Mouse (Mus musculus): ENCODE data around the gene Asgr2. TPM values are rescaled to one million over a fixed set of nuclear protein-coding genes. Genes with fewer than 3 reads are reported as not detected.
"Not testable (repeated sequence)": the region's sequence is repeated elsewhere in the genome, so short reads cannot be mapped to it uniquely, and the experiment has no call there.

Gene Asgr2
- polyA plus RNA-seq, 1 experiment from 2014 or later: 0.22 TPM

- 26% methylated on average over 6 of the region's 6 CpGs for WGBS
- H3K4me3 ChIP-seq (ENCODE audit: low read length): no peak overlapping the region
These were observed 32.5 kb upstream of the Asgr2 start for GRCm38 (mm10) chr11:70059930-70060329.

GRCm38 (mm10) chr11:70063053-70063452 is 29.4 kb upstream of the Asgr2 start:
- no peaks in the 10 kb centered on the region; the same call in 1 of the 2 replicates for H3K9me3 ChIP-seq (replicated peaks; ENCODE audit: control insufficient read depth, low read length)
- H3K27me3 ChIP-seq (ENCODE audit: control insufficient read depth, insufficient read depth, low read length): no peaks in the 10 kb centered on the region
- 72% methylated on average over 3 of the region's 3 CpGs for WGBS
- H3K4me3 ChIP-seq (ENCODE audit: low read length): no peak overlapping the region
- no peaks in the 10 kb centered on the region for H3K4me1 ChIP-seq (ENCODE audit: control insufficient read depth, insufficient read depth, low read length)
- no peaks in the 10 kb centered on the region for H3K36me3 ChIP-seq (ENCODE audit: control insufficient read depth, insufficient read depth)
- H3K27ac ChIP-seq (ENCODE audit: low read length): no peak overlapping the region
- no peak overlapping the region for H3K4me2 ChIP-seq (ENCODE audit: low read depth, low read length)
- no peak for ATAC-seq (replicated peaks; ENCODE audit: extremely low read depth, insufficient read depth, low FRiP score)
- H3K9ac ChIP-seq (ENCODE audit: low read length): no peak overlapping the region

More at GRCm38 (mm10) chr11:70059930-70060329, 32.5 kb upstream of the Asgr2 start:
- Histone ChIP-seq H3K9me3 (replicated peaks; ENCODE audit: control insufficient read depth, low read length) (no peaks in the 10 kb centered on the region; the same call in 1 of the 2 replicates), H3K27ac (ENCODE audit: low read length) (no peak overlapping the region), H3K27me3 (ENCODE audit: control insufficient read depth, insufficient read depth, low read length) (peaks cover 2% of the 10 kb centered on the region; the same call in 1 of the 2 replicates), H3K36me3 (ENCODE audit: control insufficient read depth, insufficient read depth) (no peaks in the 10 kb centered on the region), H3K9ac (ENCODE audit: low read length) (no peak overlapping the region), H3K4me1 (ENCODE audit: control insufficient read depth, insufficient read depth, low read length) (no peaks in the 10 kb centered on the region), H3K4me2 (ENCODE audit: low read depth, low read length) (no peak overlapping the region)
- ATAC-seq (replicated peaks; ENCODE audit: extremely low read depth, insufficient read depth, low FRiP score): no peak

GRCm38 (mm10) chr11:70066701-70067100 is 25.7 kb upstream of the Asgr2 start:
- Histone ChIP-seq H3K27ac (ENCODE audit: low read length) (no peak overlapping the region), H3K4me1 (ENCODE audit: control insufficient read depth, insufficient read depth, low read length) (no peaks in the 10 kb centered on the region), H3K9ac (ENCODE audit: low read length) (no peak overlapping the region), H3K36me3 (ENCODE audit: control insufficient read depth, insufficient read depth) (no peaks in the 10 kb centered on the region), H3K27me3 (ENCODE audit: control insufficient read depth, insufficient read depth, low read length) (no peaks in the 10 kb centered on the region), H3K9me3 (replicated peaks; ENCODE audit: control insufficient read depth, low read length) (no peaks in the 10 kb centered on the region; the same call in 1 of the 2 replicates), H3K4me2 (ENCODE audit: low read depth, low read length) (no peak overlapping the region), H3K4me3 (ENCODE audit: low read length) (no peak overlapping the region)
- WGBS: 40% methylated on average over 4 of the region's 4 CpGs
- ATAC-seq (replicated peaks; ENCODE audit: extremely low read depth, insufficient read depth, low FRiP score): no peak

GRCm38 (mm10) chr11:70068245-70068644 is 24.2 kb upstream of the Asgr2 start:
- no peaks in the 10 kb centered on the region for H3K4me1 ChIP-seq (ENCODE audit: control insufficient read depth, insufficient read depth, low read length)

GRCm38 (mm10) chr11:70070057-70070456 is 22.4 kb upstream of the Asgr2 start:
- no peaks in the 10 kb centered on the region for H3K36me3 ChIP-seq (ENCODE audit: control insufficient read depth, insufficient read depth)
- no peaks in the 10 kb centered on the region for H3K27me3 ChIP-seq (ENCODE audit: control insufficient read depth, insufficient read depth, low read length)
- 66% methylated on average over 6 of the region's 6 CpGs for WGBS
- H3K4me2 ChIP-seq (ENCODE audit: low read depth, low read length): no peak overlapping the region
- no peaks in the 10 kb centered on the region for H3K4me1 ChIP-seq (ENCODE audit: control insufficient read depth, insufficient read depth, low read length)
- H3K9ac ChIP-seq (ENCODE audit: low read length): no peak overlapping the region
- no peak for ATAC-seq (replicated peaks; ENCODE audit: extremely low read depth, insufficient read depth, low FRiP score)
- H3K9me3 ChIP-seq (replicated peaks; ENCODE audit: control insufficient read depth, low read length): no peaks in the 10 kb centered on the region
- no peak overlapping the region for H3K27ac ChIP-seq (ENCODE audit: low read length)
- no peak overlapping the region for H3K4me3 ChIP-seq (ENCODE audit: low read length)

More at GRCm38 (mm10) chr11:70068245-70068644, 24.2 kb upstream of the Asgr2 start:
- Histone ChIP-seq H3K9me3 (replicated peaks; ENCODE audit: control insufficient read depth, low read length) (no peaks in the 10 kb centered on the region; the same call in 1 of the 2 replicates), H3K9ac (ENCODE audit: low read length) (no peak overlapping the region), H3K36me3 (ENCODE audit: control insufficient read depth, insufficient read depth) (no peaks in the 10 kb centered on the region), H3K27ac (ENCODE audit: low read length) (no peak overlapping the region), H3K4me2 (ENCODE audit: low read depth, low read length) (no peak overlapping the region), H3K27me3 (ENCODE audit: control insufficient read depth, insufficient read depth, low read length) (no peaks in the 10 kb centered on the region), H3K4me3 (ENCODE audit: low read length) (no peak overlapping the region)
- no peak for ATAC-seq (replicated peaks; ENCODE audit: extremely low read depth, insufficient read depth, low FRiP score)
- 65% methylated on average over 3 of the region's 3 CpGs for WGBS

- H3K4me2 ChIP-seq (ENCODE audit: low read depth, low read length); H3K9me3 ChIP-seq (replicated peaks; ENCODE audit: control insufficient read depth, low read length); H3K4me1 ChIP-seq (ENCODE audit: control insufficient read depth, insufficient read depth, low read length); H3K36me3 ChIP-seq (ENCODE audit: control insufficient read depth, insufficient read depth); H3K4me3 ChIP-seq (ENCODE audit: low read length); H3K27me3 ChIP-seq (ENCODE audit: control insufficient read depth, insufficient read depth, low read length); H3K27ac ChIP-seq (ENCODE audit: low read length); ATAC-seq (replicated peaks; ENCODE audit: extremely low read depth, insufficient read depth, low FRiP score); H3K9ac ChIP-seq (ENCODE audit: low read length): not testable (repeated sequence)
- WGBS: 74% methylated on average over 3 of the region's 3 CpGs
These were observed 21.8 kb upstream of the Asgr2 start for GRCm38 (mm10) chr11:70070603-70071002.

- Histone ChIP-seq H3K36me3 (ENCODE audit: control insufficient read depth, insufficient read depth) (no peaks in the 10 kb centered on the region), H3K27me3 (ENCODE audit: control insufficient read depth, insufficient read depth, low read length) (no peaks in the 10 kb centered on the region), H3K9ac (ENCODE audit: low read length) (no peak overlapping the region), H3K9me3 (replicated peaks; ENCODE audit: control insufficient read depth, low read length) (no peaks in the 10 kb centered on the region), H3K4me2 (ENCODE audit: low read depth, low read length) (no peak overlapping the region), H3K4me3 (ENCODE audit: low read length) (no peak overlapping the region), H3K4me1 (ENCODE audit: control insufficient read depth, insufficient read depth, low read length) (no peaks in the 10 kb centered on the region), H3K27ac (ENCODE audit: low read length) (no peak overlapping the region)
- ATAC-seq (replicated peaks; ENCODE audit: extremely low read depth, insufficient read depth, low FRiP score): no peak
- WGBS: 34% methylated on average over 17 of the region's 17 CpGs
These were observed 17.9 kb upstream of the Asgr2 start for GRCm38 (mm10) chr11:70074379-70075071.

- Histone ChIP-seq H3K36me3 (ENCODE audit: control insufficient read depth, insufficient read depth) (no peaks in the 10 kb centered on the region), H3K4me3 (ENCODE audit: low read length) (no peak overlapping the region), H3K4me2 (ENCODE audit: low read depth, low read length) (no peak overlapping the region), H3K9me3 (replicated peaks; ENCODE audit: control insufficient read depth, low read length) (no peaks in the 10 kb centered on the region), H3K27ac (ENCODE audit: low read length) (no peak overlapping the region), H3K4me1 (ENCODE audit: control insufficient read depth, insufficient read depth, low read length) (no peaks in the 10 kb centered on the region), H3K9ac (ENCODE audit: low read length) (no peak overlapping the region), H3K27me3 (ENCODE audit: control insufficient read depth, insufficient read depth, low read length) (no peaks in the 10 kb centered on the region)
- no peak for ATAC-seq (replicated peaks; ENCODE audit: extremely low read depth, insufficient read depth, low FRiP score)
- WGBS: 69% methylated on average over 6 of the region's 6 CpGs
These were observed 16.9 kb upstream of the Asgr2 start for GRCm38 (mm10) chr11:70075581-70075980.

GRCm38 (mm10) chr11:70077441-70077840 is 15.0 kb upstream of the Asgr2 start:
- no peak overlapping the region for H3K27ac ChIP-seq (ENCODE audit: low read length)
- H3K9ac ChIP-seq (ENCODE audit: low read length): no peak overlapping the region
- no peaks in the 10 kb centered on the region for H3K4me1 ChIP-seq (ENCODE audit: control insufficient read depth, insufficient read depth, low read length)
- no peaks in the 10 kb centered on the region for H3K36me3 ChIP-seq (ENCODE audit: control insufficient read depth, insufficient read depth)
- no peak overlapping the region for H3K4me2 ChIP-seq (ENCODE audit: low read depth, low read length)
- no peaks in the 10 kb centered on the region for H3K9me3 ChIP-seq (replicated peaks; ENCODE audit: control insufficient read depth, low read length)
- no peak for ATAC-seq (replicated peaks; ENCODE audit: extremely low read depth, insufficient read depth, low FRiP score)
- no peak overlapping the region for H3K4me3 ChIP-seq (ENCODE audit: low read length)
- WGBS: 41% methylated on average over 2 of the region's 3 CpGs
- no peaks in the 10 kb centered on the region for H3K27me3 ChIP-seq (ENCODE audit: control insufficient read depth, insufficient read depth, low read length)
